Mouse (Mus musculus): ENCODE measurements at regions not wholly inside any gene's neighbourhood (a gene's known extent, or its start where the extent isn't known, plus 50 kb on each side); places are given as distances from the start of the nearest gene placed in this dataset.

- TF ChIP-seq CTCF (IDR thresholded peaks at IDR 0.05; ENCODE audit: control insufficient read depth, insufficient read depth, insufficient read length) (no peak), FOSL1 (IDR thresholded peaks at IDR 0.05; ENCODE audit: insufficient read depth, low read length, poor library complexity, severe bottlenecking) (no peak), MAX (IDR thresholded peaks at IDR 0.05) (no peak), MYOD1 (IDR thresholded peaks at IDR 0.05; ENCODE audit: control insufficient read depth, insufficient read length, low read depth) (no peak), USF1 (IDR thresholded peaks at IDR 0.05; ENCODE audit: low read depth) (no peak), CEBPB (IDR thresholded peaks at IDR 0.05; ENCODE audit: low read depth) (no peak), MYOG (IDR thresholded peaks at IDR 0.05; ENCODE audit: control insufficient read depth, extremely low read depth, insufficient read length) (no peak)
- no peaks in the 10 kb centered on the region for H3K36me3 ChIP-seq (ENCODE audit: control insufficient read depth, insufficient read depth)
- no peaks in the 10 kb centered on the region for H3K27me3 ChIP-seq (ENCODE audit: control insufficient read depth, insufficient read depth, insufficient read length)
- no peak overlapping the region for H3ac ChIP-seq (ENCODE audit: control insufficient read depth, insufficient read length, low read depth)
- no peaks in the 10 kb centered on the region for H3K79me2 ChIP-seq (ENCODE audit: control insufficient read depth, insufficient read depth)
- no peak overlapping the region for H3K4me3 ChIP-seq (ENCODE audit: insufficient read depth, poor library complexity, severe bottlenecking)
- H3K79me3 ChIP-seq (ENCODE audit: low read depth), result no peaks in the 10 kb centered on the region
Measured at GRCm38 (mm10) chr3:83583071-83583672, 182.9 kb upstream of the Sfrp2 start.

DNA sequence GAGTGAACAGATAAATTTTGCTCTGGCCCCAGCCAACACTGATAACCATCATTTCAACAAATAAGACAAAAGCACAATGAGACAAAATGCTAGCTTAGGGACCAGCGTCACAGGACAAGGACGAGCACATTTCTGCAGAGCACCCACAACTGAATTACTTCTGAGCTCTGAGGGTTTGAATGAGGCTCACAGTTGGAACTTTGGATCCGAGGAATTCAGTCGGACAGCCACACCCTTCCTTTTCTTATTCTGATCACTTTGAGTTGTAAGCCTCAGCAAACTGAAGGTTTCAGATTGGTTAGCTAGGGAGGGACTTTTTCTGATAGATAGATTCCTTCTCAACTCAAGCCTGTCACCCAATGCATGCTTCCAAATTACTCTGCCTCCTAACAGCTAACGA is 180.0 kb upstream of the Sfrp2 start:
- TF ChIP-seq MAX (IDR thresholded peaks at IDR 0.05), result no peak
- TF ChIP-seq USF1 (IDR thresholded peaks at IDR 0.05; ENCODE audit: low read depth), result no peak
- TF ChIP-seq MYOG (IDR thresholded peaks at IDR 0.05; ENCODE audit: control insufficient read depth, extremely low read depth, insufficient read length), result no peak
- no peak for TF ChIP-seq CEBPB (IDR thresholded peaks at IDR 0.05; ENCODE audit: low read depth)
- TF ChIP-seq CTCF (IDR thresholded peaks at IDR 0.05; ENCODE audit: control insufficient read depth, insufficient read depth, insufficient read length), result no peak
- no peak for TF ChIP-seq FOSL1 (IDR thresholded peaks at IDR 0.05; ENCODE audit: insufficient read depth, low read length, poor library complexity, severe bottlenecking)
- TF ChIP-seq MYOD1 (IDR thresholded peaks at IDR 0.05; ENCODE audit: control insufficient read depth, insufficient read length, low read depth), result no peak
- no peaks in the 10 kb centered on the region for H3K36me3 ChIP-seq (ENCODE audit: control insufficient read depth, insufficient read depth)

GRCm38 (mm10) chr3:83586551-83586950 is 179.6 kb upstream of the Sfrp2 start:
- TF ChIP-seq CEBPB (IDR thresholded peaks at IDR 0.05; ENCODE audit: low read depth) (no peak), CTCF (IDR thresholded peaks at IDR 0.05; ENCODE audit: control insufficient read depth, insufficient read depth, insufficient read length) (no peak), FOSL1 (IDR thresholded peaks at IDR 0.05; ENCODE audit: insufficient read depth, low read length, poor library complexity, severe bottlenecking) (no peak), MAX (IDR thresholded peaks at IDR 0.05) (no peak), MYOD1 (IDR thresholded peaks at IDR 0.05; ENCODE audit: control insufficient read depth, insufficient read length, low read depth) (no peak), MYOG (IDR thresholded peaks at IDR 0.05; ENCODE audit: control insufficient read depth, extremely low read depth, insufficient read length) (no peak), USF1 (IDR thresholded peaks at IDR 0.05; ENCODE audit: low read depth) (no peak)
- no peaks in the 10 kb centered on the region for H3K79me2 ChIP-seq (ENCODE audit: control insufficient read depth, insufficient read depth)
- no peak overlapping the region for H3ac ChIP-seq (ENCODE audit: control insufficient read depth, insufficient read length, low read depth)
- no peaks in the 10 kb centered on the region for H3K79me3 ChIP-seq (ENCODE audit: low read depth)
- H3K36me3 ChIP-seq (ENCODE audit: control insufficient read depth, insufficient read depth), result no peaks in the 10 kb centered on the region
- H3K27me3 ChIP-seq (ENCODE audit: control insufficient read depth, insufficient read depth, insufficient read length), result no peaks in the 10 kb centered on the region
- H3K4me3 ChIP-seq (ENCODE audit: insufficient read depth, poor library complexity, severe bottlenecking), result no peak overlapping the region

More for the DNA sequence above, 180.0 kb upstream of the Sfrp2 start:
- Histone ChIP-seq H3K79me3 (ENCODE audit: low read depth) (no peaks in the 10 kb centered on the region), H3K27me3 (ENCODE audit: control insufficient read depth, insufficient read depth, insufficient read length) (no peaks in the 10 kb centered on the region), H3K79me2 (ENCODE audit: control insufficient read depth, insufficient read depth) (no peaks in the 10 kb centered on the region), H3ac (ENCODE audit: control insufficient read depth, insufficient read length, low read depth) (no peak overlapping the region), H3K4me3 (ENCODE audit: insufficient read depth, poor library complexity, severe bottlenecking) (no peak overlapping the region)

DNA sequence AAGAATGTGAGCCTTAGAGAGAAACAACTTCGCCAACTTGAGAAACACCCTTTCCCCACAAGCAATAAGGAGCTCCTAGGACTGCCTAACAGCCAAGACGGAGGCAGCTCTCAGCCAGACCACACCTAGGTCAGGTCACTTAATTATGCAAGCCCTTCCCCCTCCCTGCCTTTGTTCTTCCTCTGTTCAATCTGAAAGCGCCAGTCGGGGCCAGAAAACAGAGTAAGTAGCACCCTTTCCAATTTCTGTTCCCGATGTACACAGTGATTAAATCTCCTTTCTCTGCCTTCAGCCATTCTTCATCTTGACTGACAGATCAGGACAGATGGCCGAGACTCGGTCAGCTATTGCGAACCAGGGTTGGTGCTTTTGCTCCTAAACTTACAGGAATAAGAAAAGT is 177.0 kb upstream of the Sfrp2 start:
- Histone ChIP-seq H3K4me3 (ENCODE audit: insufficient read depth, poor library complexity, severe bottlenecking) (no peak overlapping the region), H3K27me3 (ENCODE audit: control insufficient read depth, insufficient read depth, insufficient read length) (no peaks in the 10 kb centered on the region), H3K79me2 (ENCODE audit: control insufficient read depth, insufficient read depth) (no peaks in the 10 kb centered on the region)

GRCm38 (mm10) chr3:83591206-83591605 is 174.9 kb upstream of the Sfrp2 start:
- Histone ChIP-seq H3K27me3 (ENCODE audit: control insufficient read depth, insufficient read depth, insufficient read length) (no peaks in the 10 kb centered on the region), H3K79me3 (ENCODE audit: low read depth) (no peaks in the 10 kb centered on the region), H3K36me3 (ENCODE audit: control insufficient read depth, insufficient read depth) (no peaks in the 10 kb centered on the region), H3ac (ENCODE audit: control insufficient read depth, insufficient read length, low read depth) (no peak overlapping the region), H3K79me2 (ENCODE audit: control insufficient read depth, insufficient read depth) (no peaks in the 10 kb centered on the region), H3K4me3 (ENCODE audit: insufficient read depth, poor library complexity, severe bottlenecking) (no peak overlapping the region)
- TF ChIP-seq FOSL1 (IDR thresholded peaks at IDR 0.05; ENCODE audit: insufficient read depth, low read length, poor library complexity, severe bottlenecking), result no peak
- no peak for TF ChIP-seq CTCF (IDR thresholded peaks at IDR 0.05; ENCODE audit: control insufficient read depth, insufficient read depth, insufficient read length)
- no peak for TF ChIP-seq MAX (IDR thresholded peaks at IDR 0.05)
- TF ChIP-seq CEBPB (IDR thresholded peaks at IDR 0.05; ENCODE audit: low read depth), result no peak
- TF ChIP-seq MYOD1 (IDR thresholded peaks at IDR 0.05; ENCODE audit: control insufficient read depth, insufficient read length, low read depth), result no peak
- TF ChIP-seq USF1 (IDR thresholded peaks at IDR 0.05; ENCODE audit: low read depth), result no peak
- TF ChIP-seq MYOG (IDR thresholded peaks at IDR 0.05; ENCODE audit: control insufficient read depth, extremely low read depth, insufficient read length), result no peak

More for the DNA sequence above, 177.0 kb upstream of the Sfrp2 start:
- Histone ChIP-seq H3K36me3 (ENCODE audit: control insufficient read depth, insufficient read depth) (no peaks in the 10 kb centered on the region), H3K79me3 (ENCODE audit: low read depth) (no peaks in the 10 kb centered on the region), H3ac (ENCODE audit: control insufficient read depth, insufficient read length, low read depth) (no peak overlapping the region)
- TF ChIP-seq USF1 (IDR thresholded peaks at IDR 0.05; ENCODE audit: low read depth), result no peak

DNA sequence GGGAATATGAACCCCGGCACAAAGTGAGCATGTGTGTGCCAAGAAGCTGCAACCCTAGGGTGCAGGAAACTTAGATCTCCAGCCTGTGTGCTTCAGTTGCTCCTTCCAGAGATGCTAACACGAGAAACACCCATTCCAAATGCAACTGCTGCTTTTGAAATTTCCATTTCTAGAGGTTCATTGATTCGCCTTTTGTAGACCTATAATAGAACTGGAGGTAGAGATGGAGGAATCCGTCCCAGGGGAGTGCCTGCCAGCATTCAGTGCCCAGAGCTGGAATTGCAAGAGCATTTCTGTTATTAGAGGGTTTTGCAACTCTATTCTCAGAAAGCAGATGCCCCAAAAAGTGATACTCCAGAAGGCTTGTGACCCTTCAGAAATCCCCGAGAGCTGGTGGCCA is 172.8 kb upstream of the Sfrp2 start:
- H3K36me3 ChIP-seq (ENCODE audit: control insufficient read depth, insufficient read depth), result no peaks in the 10 kb centered on the region
- H3K79me2 ChIP-seq (ENCODE audit: control insufficient read depth, insufficient read depth), result no peaks in the 10 kb centered on the region
- no peak overlapping the region for H3ac ChIP-seq (ENCODE audit: control insufficient read depth, insufficient read length, low read depth)
- TF ChIP-seq MAX (IDR thresholded peaks at IDR 0.05) (no peak), CTCF (IDR thresholded peaks at IDR 0.05; ENCODE audit: control insufficient read depth, insufficient read depth, insufficient read length) (no peak), CEBPB (IDR thresholded peaks at IDR 0.05; ENCODE audit: low read depth) (no peak), USF1 (IDR thresholded peaks at IDR 0.05; ENCODE audit: low read depth) (no peak), FOSL1 (IDR thresholded peaks at IDR 0.05; ENCODE audit: insufficient read depth, low read length, poor library complexity, severe bottlenecking) (no peak), MYOG (IDR thresholded peaks at IDR 0.05; ENCODE audit: control insufficient read depth, extremely low read depth, insufficient read length) (no peak)
- no peak overlapping the region for H3K4me3 ChIP-seq (ENCODE audit: insufficient read depth, poor library complexity, severe bottlenecking)
- H3K79me3 ChIP-seq (ENCODE audit: low read depth), result no peaks in the 10 kb centered on the region
- no peaks in the 10 kb centered on the region for H3K27me3 ChIP-seq (ENCODE audit: control insufficient read depth, insufficient read depth, insufficient read length)
